Mouse (Mus musculus): Measurements from ENCODE around the gene Specc1.

- TF ChIP-seq POLR2A (IDR thresholded peaks at IDR 0.05; ENCODE audit: low read depth, low read length) (no peak), CTCF (IDR thresholded peaks at IDR 0.05; ENCODE audit: extremely low read depth, insufficient read depth, insufficient read length, insufficient replicate concordance) (no peak)
These were observed 108.0 kb downstream of the Specc1 start for GRCm38 (mm10) chr11:62064565-62064964.

All from spleen, adult 2 months (tissue).